Mouse (Mus musculus) hindbrain, embryonic 14.5 days (tissue): ENCODE data around the gene Jdp2. TPM values are rescaled to one million over a fixed set of nuclear protein-coding genes. Genes with fewer than 3 reads are reported as not detected.
A peak's percentile ranks its signal among the peaks of the same experiment; 100 is the strongest.

Experiments
- ATAC-seq: fragments of 200-750 bp; cut with Nextera tagmentation; 2 replicates; pipeline ENCODE4 v1.8.0; 2017; ENCODE audit warnings: moderate number of reproducible peaks, mild to moderate bottlenecking, moderate TSS enrichment, moderate library complexity; ENCODE audit not compliant: low FRiP score
- DNase-seq: peaks from one replicate; pipeline ENCODE4 v3.0.0-alpha.2; 2015; ENCODE audit warnings: low spot score
- H3K27ac ChIP-seq: fragments of 300-500 bp; sonication (generic); 2 replicates; pipeline ENCODE4 v1.5.1; 2014; ENCODE audit warnings: mild to moderate bottlenecking, moderate library complexity
- H3K27me3 ChIP-seq: fragments of 300-500 bp; sonication (generic); 2 replicates; pipeline ENCODE4 v1.6.1; 2014; ENCODE audit warnings: mild to moderate bottlenecking, low read length, mixed read lengths; ENCODE audit not compliant: control insufficient read depth, insufficient read depth
- H3K36me3 ChIP-seq: fragments of 300-500 bp; sonication (generic); replicated peaks from 2 replicates; pipeline ENCODE4 v1.6.1; 2014; ENCODE audit not compliant: control insufficient read depth, insufficient read depth
- H3K4me1 ChIP-seq: fragments of 300-500 bp; sonication (generic); replicated peaks from 2 replicates; pipeline ENCODE4 v1.6.1; 2014; ENCODE audit warnings: antibody characterized with exemption, low read length, mixed read lengths; ENCODE audit not compliant: control insufficient read depth, insufficient read depth
- H3K4me2 ChIP-seq: fragments of 300-500 bp; sonication (generic); replicated peaks from 2 replicates; pipeline ENCODE4 v1.6.1; 2014; ENCODE audit warnings: mild to moderate bottlenecking, moderate library complexity
- H3K4me3 ChIP-seq: fragments of 300-500 bp; sonication (generic); replicated peaks from 2 replicates; pipeline ENCODE4 v1.5.1; 2014; ENCODE audit warnings: mild to moderate bottlenecking, low read length
- H3K9ac ChIP-seq: fragments of 300-500 bp; sonication (generic); 2 replicates; pipeline ENCODE4 v1.6.1; 2014
- H3K9me3 ChIP-seq: fragments of 300-500 bp; sonication (generic); 2 replicates; pipeline ENCODE4 v1.6.1; 2016; ENCODE audit warnings: low read length; ENCODE audit not compliant: control insufficient read depth
- WGBS: fragments of 180-500 bp; shearing (Covaris S2); extraction: QIAGEN DNeasy Blood & Tissue Kit; methylation state at CpG from one replicate; pipeline ENCODE4 v1.1.7; 2014; 5-methylcytosine and 5-hydroxymethylcytosine counted together
- polyA plus RNA-seq: library from polyadenylated mRNA; unstranded; fragments of >200 nt; fragmentation: Nextera tagmentation; extraction: Ambion mirVana; gene quantifications from 2 replicates; pipeline ENCODE4 v1.2.1, GENCODE M21; 2014

The Jdp2 gene
- polyA plus RNA-seq, 1 experiment from 2014 or later = 1.3 TPM

GRCm38 (mm10) chr12:85572047-85572475, 26.8 kb upstream of the Jdp2 start:
- no peak overlapping the region for H3K4me3 ChIP-seq
- H3K4me2 ChIP-seq = no peak overlapping the region; the same call in 1 of the 2 replicates
- WGBS = 33% methylated on average over 10 of the region's 10 CpGs
- H3K4me1 ChIP-seq = no peaks in the 10 kb centered on the region
- H3K27ac ChIP-seq = no peak overlapping the region
- no peaks in the 10 kb centered on the region for H3K27me3 ChIP-seq
- DNase-seq = peak; percentile 42
- ATAC-seq = peak; percentile 85; the same call in 1 of the 2 replicates
- no peaks in the 10 kb centered on the region for H3K9me3 ChIP-seq
- no peaks in the 10 kb centered on the region for H3K36me3 ChIP-seq
- no peak overlapping the region for H3K9ac ChIP-seq

DNA sequence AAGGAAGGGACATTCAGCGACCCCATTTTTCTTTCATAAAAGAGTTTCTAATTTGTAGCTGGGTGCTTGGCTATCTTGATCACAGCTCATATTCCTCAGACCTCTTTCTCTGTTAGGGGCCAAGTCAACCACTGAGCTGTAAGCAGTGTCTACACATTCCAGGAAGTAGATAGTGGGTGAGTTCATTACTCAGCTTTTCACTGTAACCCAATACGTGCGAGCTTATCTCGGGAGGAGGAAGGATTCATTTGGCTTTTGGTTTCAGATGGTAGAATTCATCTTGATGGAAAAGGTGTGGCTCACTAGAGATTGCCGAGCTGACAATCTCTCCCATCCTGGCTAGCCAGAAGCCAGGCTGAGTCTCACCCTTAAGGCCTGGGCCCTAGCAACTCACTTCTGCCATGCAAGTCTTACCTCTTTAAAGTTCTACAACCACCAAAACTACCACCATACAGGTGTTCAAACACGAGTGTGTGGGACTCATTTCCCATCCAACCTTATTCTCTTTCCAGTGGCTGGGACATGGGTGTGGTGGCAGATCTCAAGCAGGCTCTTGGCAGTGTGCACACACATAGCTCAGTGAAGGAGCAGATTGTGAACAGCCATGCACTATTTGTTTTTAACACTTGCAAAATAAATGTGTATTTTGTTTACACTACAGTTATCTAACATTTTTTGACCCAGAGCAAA, 23.9 kb upstream of the Jdp2 start:
- no peak for ATAC-seq
- Histone ChIP-seq H3K9ac (no peak overlapping the region), H3K4me2 (no peak overlapping the region), H3K4me3 (no peak overlapping the region), H3K27me3 (no peaks in the 10 kb centered on the region), H3K27ac (no peak overlapping the region), H3K36me3 (no peaks in the 10 kb centered on the region), H3K4me1 (no peaks in the 10 kb centered on the region), H3K9me3 (no peaks in the 10 kb centered on the region)
- 90% methylated on average over 6 of the region's 6 CpGs for WGBS
- DNase-seq = no peak

DNA sequence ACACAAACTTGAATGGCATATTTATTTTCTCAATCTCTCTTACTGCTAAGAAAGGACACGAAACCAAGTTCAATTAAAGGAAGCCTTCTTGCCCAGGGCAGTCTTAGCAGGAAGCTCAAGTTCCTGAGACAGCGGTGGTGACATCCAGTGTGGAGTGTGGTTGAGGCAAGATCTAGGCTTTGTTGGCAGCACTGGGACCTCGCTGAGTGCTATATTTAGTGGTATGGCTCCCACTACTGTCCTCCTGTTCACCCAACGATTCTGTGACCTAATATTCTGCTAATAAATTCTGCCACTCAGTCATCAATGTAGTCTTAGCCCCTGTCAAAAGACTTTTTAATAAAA, 23.4 kb upstream of the Jdp2 start:
- Histone ChIP-seq H3K9ac (no peak overlapping the region), H3K27ac (no peak overlapping the region), H3K36me3 (no peaks in the 10 kb centered on the region), H3K9me3 (no peaks in the 10 kb centered on the region), H3K4me1 (no peaks in the 10 kb centered on the region), H3K4me2 (no peak overlapping the region), H3K27me3 (no peaks in the 10 kb centered on the region), H3K4me3 (no peak overlapping the region)
- WGBS = 85% methylated on average over 4 of the region's 4 CpGs
- DNase-seq = no peak
- no peak for ATAC-seq

DNA sequence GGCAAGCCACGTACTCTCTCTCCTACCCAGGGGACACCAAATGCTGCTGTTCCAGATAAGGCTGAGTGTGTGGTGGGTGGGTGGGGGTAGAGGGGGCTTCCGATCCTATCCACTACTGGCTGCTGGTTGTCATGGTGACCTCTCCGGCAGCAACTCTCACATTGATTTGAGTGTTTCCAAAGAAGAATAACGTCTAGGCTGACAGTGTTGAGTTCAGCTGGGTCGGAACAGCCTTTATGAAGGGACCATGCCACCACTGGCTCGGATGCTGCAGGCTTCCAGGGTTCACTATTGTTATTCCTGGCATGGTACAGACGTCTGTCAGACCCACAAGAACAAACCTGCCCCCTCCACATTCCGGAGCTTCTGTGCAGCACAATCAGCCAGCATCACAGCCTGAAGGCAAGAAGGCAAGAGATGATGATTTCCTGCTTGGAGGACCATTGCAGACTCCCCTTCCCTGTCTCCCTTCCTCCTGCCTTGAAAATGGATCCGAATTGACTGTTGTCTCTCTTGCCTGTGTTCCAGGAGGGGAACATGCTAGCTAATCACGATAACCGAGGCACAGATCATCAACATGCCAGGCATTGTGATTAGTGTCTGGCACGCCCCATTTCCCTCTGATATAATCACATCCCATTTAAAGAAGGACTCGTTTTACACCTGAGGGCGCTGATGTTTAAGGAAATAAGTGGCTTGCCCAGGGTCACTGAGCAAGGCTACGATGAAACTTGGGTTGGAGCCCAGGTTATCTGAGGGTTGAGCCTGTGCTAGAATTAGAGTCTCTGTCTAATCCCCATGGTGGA, 17.4 kb upstream of the Jdp2 start:
- WGBS = 21% methylated on average over 15 of the region's 15 CpGs
- Histone ChIP-seq H3K4me3 (no peak overlapping the region; the same call in 1 of the 2 replicates), H3K4me2 (peak overlapping the region; percentile 42), H3K36me3 (no peaks in the 10 kb centered on the region), H3K27me3 (no peaks in the 10 kb centered on the region), H3K4me1 (peaks cover 20% of the 10 kb centered on the region), H3K9ac (peak overlapping the region; percentile 18; the same call in 1 of the 2 replicates), H3K9me3 (no peaks in the 10 kb centered on the region), H3K27ac (peak overlapping the region; percentile 82)
- DNase-seq (peak; percentile 56), ATAC-seq (peak; percentile 75)

- H3K4me2 ChIP-seq = peak overlapping the region; percentile 42; the same call in 1 of the 2 replicates
- 32% methylated on average over 5 of the region's 5 CpGs for WGBS
- peak overlapping the region; percentile 82 for H3K27ac ChIP-seq
- H3K9ac ChIP-seq = no peak overlapping the region
- H3K36me3 ChIP-seq = no peaks in the 10 kb centered on the region
- H3K4me1 ChIP-seq = peaks cover 20% of the 10 kb centered on the region
- 0 out of 2 replicates have a peak, but pooled peaks have one; percentile 24 for ATAC-seq
- H3K9me3 ChIP-seq = no peaks in the 10 kb centered on the region
- H3K4me3 ChIP-seq = no peak overlapping the region
- no peaks in the 10 kb centered on the region for H3K27me3 ChIP-seq
- no peak for DNase-seq
Measured at GRCm38 (mm10) chr12:85582067-85582316, 16.8 kb upstream of the Jdp2 start.

DNA sequence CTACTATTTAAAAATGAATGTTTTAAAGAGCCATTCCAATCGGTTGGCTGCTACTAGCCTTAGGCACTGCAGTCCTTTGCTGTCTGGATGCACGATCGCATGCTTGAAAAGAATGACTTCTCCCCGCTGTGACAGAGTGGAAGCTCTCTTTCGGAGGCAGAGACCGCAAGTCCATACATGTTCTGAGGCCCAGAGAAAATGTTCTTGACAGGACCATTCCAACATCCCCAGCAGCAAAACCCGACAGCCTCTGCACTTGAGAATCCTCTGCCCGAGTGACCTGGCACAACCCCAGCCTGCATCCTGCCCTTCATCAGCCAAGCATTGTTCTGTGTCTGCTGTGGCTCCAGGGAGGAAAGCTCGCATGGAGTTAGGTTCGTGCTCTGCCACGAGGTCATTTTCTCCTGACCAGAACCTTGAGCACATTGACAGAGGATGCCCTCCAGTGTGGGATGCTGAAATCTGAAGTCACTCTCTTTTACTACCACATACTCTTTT, 13.0 kb upstream of the Jdp2 start:
- 67% methylated on average over 11 of the region's 11 CpGs for WGBS
- Histone ChIP-seq H3K27ac (no peak overlapping the region), H3K36me3 (no peaks in the 10 kb centered on the region), H3K27me3 (no peaks in the 10 kb centered on the region), H3K4me1 (peaks cover 18% of the 10 kb centered on the region), H3K9ac (no peak overlapping the region), H3K4me3 (no peak overlapping the region), H3K4me2 (no peak overlapping the region), H3K9me3 (no peaks in the 10 kb centered on the region)
- ATAC-seq (no peak), DNase-seq (no peak)

DNA sequence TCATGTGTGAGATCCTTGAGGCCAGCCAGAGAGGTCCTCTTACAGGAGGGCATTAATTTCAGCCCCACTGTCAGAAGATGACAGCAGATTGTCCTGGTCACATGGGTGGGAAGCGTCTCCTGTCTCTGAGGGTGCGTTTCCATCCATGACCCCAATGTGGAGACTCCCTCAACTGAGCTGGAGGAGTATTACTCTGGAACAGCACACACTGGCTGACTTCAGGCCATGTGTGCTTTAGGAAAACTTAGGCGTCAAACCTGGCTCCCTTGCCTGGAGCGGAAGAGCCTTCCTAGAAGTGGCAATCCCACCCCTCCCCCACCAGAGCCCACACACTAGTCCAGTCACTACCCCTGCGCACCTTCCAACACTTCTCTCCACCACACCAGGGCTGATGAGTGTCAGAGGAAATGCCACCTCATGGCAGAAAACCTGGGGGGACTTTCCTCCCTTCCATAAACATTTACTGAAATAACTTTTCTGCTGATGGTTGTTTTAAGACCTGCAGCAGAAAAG, 8.9 kb upstream of the Jdp2 start:
- H3K9ac ChIP-seq = no peak overlapping the region
- no peak for ATAC-seq
- H3K27ac ChIP-seq = no peak overlapping the region
- no peaks in the 10 kb centered on the region for H3K27me3 ChIP-seq
- WGBS = 71% methylated on average over 5 of the region's 5 CpGs
- no peaks in the 10 kb centered on the region for H3K36me3 ChIP-seq
- H3K9me3 ChIP-seq = no peaks in the 10 kb centered on the region
- no peak overlapping the region for H3K4me3 ChIP-seq
- no peak for DNase-seq
- no peak overlapping the region for H3K4me2 ChIP-seq
- H3K4me1 ChIP-seq = no peaks in the 10 kb centered on the region

DNA sequence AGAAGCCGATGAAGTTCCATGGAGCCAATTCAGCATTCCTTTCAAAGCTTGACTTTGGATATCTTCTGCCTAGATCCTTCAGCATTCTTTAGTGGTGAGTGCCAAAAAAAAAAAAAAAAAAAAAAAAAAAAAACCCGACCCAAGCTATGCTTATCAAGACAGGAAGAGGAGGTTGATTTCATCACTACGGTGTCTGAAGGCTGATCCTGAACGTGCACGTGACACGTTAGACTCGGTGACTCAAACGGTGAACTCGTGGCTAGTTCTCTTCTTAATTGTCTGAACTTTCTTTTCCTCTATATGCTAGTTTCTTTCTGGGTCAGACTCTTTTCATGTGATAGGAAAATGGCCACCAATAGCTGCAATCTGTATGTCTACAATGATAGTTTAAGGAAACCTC, 5.9 kb upstream of the Jdp2 start:
- WGBS = 81% methylated on average over 9 of the region's 9 CpGs

GRCm38 (mm10) chr12:85594390-85594789, 4.4 kb upstream of the Jdp2 start:
- ATAC-seq (no peak), DNase-seq (no peak)
- H3K36me3 ChIP-seq = no peaks in the 10 kb centered on the region
- no peak overlapping the region for H3K27ac ChIP-seq
- no peak overlapping the region for H3K4me3 ChIP-seq
- no peak overlapping the region for H3K4me2 ChIP-seq
- WGBS = 89% methylated on average over 2 of the region's 2 CpGs
- peaks cover 5% of the 10 kb centered on the region; the same call in 1 of the 2 replicates for H3K4me1 ChIP-seq
- H3K9me3 ChIP-seq = no peaks in the 10 kb centered on the region
- no peak overlapping the region for H3K9ac ChIP-seq
- H3K27me3 ChIP-seq = no peaks in the 10 kb centered on the region

More for the DNA sequence above, 5.9 kb upstream of the Jdp2 start:
- Histone ChIP-seq H3K4me3 (no peak overlapping the region), H3K9me3 (no peaks in the 10 kb centered on the region), H3K36me3 (no peaks in the 10 kb centered on the region), H3K27ac (no peak overlapping the region), H3K4me2 (no peak overlapping the region), H3K4me1 (peaks cover 1% of the 10 kb centered on the region; the same call in 1 of the 2 replicates), H3K9ac (no peak overlapping the region), H3K27me3 (no peaks in the 10 kb centered on the region)
- no peak for ATAC-seq
- DNase-seq = no peak
